Mouse (Mus musculus): ENCODE measurements around the gene Mbd3.

The Mbd3 gene

GRCm38 (mm10) chr10:80399191-80399972 is at the start of gene Mbd3:
Mbd3 (minus strand) TSS chr10:80399550.
- DNase-seq = peak; percentile 100

DNA sequence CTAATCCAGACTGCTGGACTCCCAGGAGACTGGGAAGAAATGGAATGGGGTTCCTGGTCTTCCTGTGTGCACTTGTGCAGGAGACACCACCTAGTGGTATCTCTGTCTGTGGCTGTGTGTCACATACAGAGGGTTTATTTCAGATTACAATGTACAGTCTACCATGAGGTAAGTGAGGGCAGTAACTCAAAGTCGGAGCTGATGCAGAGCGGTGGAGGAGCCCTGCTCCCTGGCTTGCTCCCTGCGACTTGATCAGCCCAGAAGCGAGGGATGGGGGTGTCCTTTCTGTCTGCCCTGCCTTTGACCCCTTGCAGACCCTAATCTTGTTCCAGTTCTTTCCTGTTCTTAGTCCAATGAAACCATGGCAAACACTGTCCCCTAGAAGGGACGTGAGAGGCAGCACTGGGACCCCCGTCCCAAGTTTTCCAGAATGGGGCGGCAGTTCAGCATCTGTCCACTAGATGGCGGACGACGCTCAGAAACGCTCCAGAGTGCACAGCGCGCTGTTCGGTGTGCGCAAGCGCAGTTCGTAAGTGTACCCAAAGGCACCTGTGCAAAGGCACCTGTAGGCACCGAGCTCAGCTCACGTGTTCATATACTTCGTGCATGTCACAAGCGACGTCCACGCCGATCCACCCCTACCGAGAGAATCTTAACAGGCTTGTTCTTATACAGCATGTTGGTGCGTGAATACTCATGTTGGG is 46.7 kb upstream of the Mbd3 start:
- DNase-seq = peak; percentile 84

- DNase-seq = no peak
These were observed 45.7 kb upstream of the Mbd3 start for GRCm38 (mm10) chr10:80445052-80445451.

DNA sequence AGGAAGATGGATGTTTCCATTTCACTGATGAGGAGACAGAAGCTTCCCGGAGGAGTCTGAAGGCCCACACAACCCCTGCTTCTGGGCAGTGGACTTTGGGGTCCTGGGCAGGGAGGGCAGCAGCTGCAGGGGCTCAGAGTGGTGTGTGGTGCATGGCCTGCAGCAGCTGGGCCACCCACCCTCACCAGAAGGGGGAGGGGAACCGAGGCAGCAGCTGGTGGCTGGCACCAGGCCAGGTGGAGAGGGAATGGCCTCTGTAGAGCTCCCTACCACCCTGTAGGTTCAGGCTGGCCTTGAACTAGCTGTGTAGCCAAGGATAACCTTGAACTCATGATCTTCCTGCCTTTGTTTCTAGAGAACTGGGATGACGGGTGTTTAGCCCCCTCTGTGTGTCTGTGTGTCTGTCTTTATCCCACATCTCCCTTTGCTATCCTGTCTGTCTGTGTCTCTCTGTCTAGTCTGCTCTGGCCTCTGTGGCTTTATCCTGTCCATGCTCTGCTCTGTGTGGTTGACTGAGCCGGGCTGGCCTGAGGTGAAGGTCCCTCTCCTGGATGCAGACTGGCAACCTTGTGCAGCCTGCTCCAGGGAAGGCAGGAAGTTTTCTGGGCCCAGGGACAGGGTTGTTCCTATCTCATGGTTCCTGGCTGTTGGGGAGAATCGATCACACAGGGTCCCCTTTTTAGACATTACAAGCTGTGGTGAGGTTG is 45.1 kb upstream of the Mbd3 start:
- DNase-seq = no peak

- DNase-seq = no peak
These were observed 44.4 kb upstream of the Mbd3 start for GRCm38 (mm10) chr10:80443575-80444278.

- no peak for DNase-seq
These were observed 43.6 kb upstream of the Mbd3 start for GRCm38 (mm10) chr10:80442989-80443388.

DNA sequence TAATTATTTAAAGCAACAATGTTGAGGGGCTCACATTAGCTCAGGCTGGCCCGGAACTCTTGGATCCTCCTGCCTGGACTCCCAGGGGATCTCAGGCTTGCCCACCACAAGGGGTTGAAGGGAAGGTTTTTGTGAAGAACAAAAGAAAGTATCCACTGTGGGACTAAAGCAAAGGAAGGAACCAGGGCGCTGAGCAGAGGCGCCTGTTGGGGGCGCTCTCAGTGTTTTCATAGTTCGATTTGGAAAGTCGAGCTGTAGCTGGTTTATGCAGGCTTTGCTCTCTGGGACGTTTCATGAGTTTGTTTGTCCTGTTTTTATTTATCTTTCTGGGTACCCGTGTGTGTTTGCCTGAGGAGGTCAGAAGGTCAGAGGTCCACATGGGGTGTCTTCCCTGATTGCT is 42.2 kb upstream of the Mbd3 start:
- DNase-seq = no peak

DNA sequence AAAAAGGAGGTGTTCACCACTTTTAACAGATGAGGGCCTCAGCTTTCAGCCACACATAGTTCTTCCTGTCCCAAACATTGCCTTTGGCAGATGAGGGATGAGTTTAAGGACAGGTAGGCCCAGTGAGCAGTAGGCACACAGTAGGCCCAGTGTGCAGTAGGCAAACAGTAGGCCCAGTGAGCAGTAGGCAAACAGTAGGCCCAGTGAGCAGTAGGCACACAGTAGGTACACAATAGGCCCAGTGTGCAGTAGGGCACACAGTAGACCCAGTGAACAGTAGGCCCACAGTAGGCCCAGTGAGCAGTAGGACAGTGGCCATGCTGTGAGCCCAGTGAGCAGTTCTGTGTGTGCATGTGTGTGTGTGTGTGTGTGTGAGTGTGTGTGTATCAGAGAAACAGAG is 40.7 kb upstream of the Mbd3 start:
- no peak for DNase-seq

GRCm38 (mm10) chr10:80437973-80438372 is 38.6 kb upstream of the Mbd3 start:
- no peak for DNase-seq

DNA sequence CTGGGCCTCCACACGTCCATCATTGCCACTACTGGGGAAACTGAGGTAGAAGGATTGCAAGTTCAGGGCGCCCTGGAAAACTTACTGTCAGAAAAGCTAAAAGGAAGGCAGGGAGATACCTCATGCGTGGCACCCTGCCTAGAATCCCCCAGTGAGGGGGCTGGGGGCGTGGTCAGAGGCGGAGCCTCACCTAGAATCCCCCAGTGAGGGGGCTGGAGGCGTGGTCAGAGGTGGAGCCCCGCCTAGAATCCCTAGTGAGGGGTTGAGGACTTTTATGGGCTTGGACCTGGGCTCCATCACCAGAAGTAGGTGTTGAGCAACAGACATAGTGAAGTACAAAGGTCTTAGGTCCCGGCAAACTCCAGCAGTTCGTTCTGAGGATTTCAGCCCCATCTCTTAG is 36.9 kb upstream of the Mbd3 start:
- DNase-seq = peak; percentile 59

- peak; percentile 42 for DNase-seq
These were observed 36.4 kb upstream of the Mbd3 start for GRCm38 (mm10) chr10:80435764-80436163.

GRCm38 (mm10) chr10:80434823-80435222 is 35.5 kb upstream of the Mbd3 start:
- no peak for DNase-seq

DNA sequence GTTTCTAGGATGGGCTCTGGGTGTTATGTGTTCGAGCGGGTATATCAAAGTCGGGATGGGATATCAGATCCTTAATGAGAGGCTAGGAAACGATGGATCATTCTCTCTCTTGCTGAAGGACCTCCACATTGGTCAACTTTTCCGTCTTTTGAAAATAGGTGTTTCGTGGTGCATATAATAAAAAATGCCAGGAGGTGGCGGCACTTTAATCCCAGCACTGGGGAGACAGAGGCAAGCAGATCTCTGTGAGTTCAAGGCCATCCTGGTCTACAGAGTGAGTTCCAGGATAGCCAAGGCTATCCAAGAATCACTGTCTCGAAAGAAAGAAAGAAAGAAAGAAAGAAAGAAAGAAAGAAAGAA is 34.9 kb upstream of the Mbd3 start:
- DNase-seq = no peak

DNA sequence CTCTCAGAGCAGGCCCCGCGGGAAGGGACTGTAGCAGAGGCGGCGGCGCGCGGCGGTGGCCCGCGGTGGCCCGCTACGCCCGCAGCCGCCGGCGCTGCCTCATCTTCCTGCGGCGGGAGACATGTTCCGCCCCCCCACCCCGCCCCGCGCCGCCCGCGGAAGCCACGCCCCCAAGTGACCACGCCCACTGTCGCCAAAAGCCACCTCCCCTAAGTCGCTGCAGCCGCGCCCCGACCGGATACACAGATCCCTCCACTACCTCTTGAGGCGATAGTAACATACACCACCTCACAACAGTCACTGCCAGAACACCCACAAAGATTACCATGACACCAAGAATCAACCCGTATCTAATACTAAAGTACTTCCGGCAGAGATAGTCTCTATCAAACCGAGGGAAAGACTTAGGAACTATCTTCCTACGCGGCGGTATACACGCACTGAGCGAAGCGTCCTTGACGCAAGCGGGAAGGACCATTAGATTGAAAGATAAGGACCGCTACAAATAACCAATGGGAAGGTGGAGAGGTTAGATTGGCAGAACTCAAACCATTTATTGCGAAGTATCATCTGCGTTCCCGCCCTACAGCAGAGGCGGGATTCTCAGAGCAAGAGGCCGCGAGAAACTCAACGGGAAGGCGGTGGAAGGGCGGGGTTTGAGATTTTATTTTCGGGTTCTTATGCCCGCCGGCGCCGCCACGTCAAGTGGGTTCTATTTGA is 34.3 kb upstream of the Mbd3 start, which contains the start of gene Tcf3:
Gene Tcf3 (minus strand): TSS at position 135 of the 720 bp plus-strand sequence.
- peak; percentile 99 for DNase-seq

GRCm38 (mm10) chr10:80432936-80433512 is 33.7 kb upstream of the Mbd3 start:
- peak; percentile 74 for DNase-seq

DNA sequence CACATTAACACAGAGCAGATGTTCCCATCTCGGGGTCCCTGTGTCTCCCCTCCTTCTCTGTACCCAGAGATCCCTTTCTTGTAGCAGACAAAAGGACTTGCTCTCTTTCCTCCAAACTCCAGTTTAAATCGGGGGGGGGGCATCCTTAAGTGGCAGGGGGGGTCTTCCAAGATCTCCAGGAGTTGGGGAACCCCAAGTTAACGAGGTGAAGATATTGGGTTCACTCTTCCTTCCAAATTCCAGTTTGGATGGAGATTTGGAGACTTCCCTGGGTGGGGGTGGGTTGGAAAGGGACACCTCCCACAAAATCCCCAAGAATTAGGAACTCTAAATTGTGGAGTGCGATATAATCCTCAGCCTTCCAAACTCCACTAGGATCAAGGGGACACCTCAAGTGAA is 33.0 kb upstream of the Mbd3 start:
- no peak for DNase-seq

DNA sequence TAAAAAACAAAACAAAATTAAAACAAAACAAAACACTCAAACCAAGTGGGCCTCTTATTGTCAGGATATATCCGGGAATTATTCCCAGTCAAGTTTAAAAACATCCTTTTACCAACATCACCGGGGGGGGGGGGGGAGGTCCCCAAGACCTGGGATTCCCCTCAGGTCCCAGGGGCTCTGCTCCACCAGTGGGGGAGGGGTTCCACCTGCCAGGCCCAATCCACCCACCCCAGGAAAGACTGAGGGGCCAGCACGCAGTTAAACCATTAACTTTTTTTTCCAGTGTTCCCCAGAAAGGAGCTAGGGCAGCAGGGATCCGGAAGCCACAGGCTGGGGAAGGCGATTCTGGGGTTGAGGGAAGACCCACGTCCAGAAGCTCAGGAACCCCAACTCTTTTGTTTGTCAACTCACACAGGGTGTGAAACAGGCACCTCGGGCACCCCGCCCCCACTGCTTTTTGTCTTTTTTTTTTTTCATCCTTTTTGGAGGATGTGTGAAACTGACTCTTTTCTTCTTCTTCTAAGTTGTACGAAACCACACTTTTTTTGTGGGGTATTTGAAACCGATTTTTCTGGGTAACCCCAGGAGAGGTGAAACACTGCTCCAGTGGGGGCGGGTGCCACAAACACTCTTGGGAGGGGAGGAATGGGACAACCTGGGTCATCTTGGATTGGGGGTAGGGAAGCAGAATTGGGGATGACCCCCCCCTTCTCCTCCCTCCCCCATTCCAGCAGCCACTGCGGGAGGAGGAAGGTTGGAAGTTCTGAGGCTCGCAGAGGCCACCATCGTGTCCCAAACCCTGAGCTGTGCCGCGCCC is 32.4 kb upstream of the Mbd3 start:
- peak; percentile 57 for DNase-seq

DNA sequence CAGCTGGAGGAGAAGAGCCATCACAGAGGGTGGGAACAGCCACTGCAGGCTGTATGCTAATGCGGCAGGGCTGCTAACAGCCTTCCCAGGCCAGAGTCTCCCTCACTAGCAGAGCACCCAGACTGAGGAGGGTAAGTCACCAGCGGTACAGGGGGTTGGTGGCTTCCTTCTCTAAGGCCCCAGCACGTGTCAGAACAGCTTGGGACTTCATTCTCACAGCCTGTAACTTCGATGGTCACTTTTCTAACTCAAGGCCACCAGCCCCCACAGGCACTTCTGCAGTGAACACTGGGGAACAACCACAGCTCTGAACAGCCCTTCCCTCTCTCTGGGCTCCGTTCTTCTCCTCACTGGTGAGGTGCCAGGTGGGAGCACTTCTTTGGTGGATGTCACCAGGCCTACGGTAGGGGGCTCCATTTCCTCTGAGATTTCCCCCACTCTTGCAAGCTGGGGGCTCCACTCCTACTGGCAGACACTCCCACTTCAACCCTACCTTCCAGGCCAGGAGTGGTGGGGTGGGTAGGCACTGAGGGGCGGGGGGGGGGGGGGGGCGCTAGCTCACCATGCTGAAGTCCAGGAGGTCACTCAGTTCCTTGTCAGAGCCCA is 31.1 kb upstream of the Mbd3 start:
- peak; percentile 30 for DNase-seq

DNA sequence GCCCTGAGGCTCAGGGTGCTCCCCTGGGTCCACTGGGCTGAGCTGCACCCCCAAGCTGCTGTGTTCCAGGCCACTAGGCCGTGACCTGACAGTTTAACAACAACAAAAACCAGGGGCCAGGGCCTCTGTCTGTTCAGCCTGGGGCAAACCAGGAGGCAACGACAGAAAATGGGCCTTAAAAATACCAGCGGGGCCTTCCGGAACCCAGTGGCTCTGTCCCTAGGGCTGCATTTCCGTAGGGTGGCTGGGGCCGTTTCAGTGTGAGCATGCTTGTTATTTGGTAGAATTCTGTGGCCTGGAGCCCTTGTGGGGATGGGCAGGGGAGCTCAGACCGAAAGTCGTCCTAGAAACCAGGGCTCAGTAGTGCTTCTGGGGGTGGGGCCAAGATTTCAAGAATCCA is 30.4 kb upstream of the Mbd3 start:
- DNase-seq = no peak

DNA sequence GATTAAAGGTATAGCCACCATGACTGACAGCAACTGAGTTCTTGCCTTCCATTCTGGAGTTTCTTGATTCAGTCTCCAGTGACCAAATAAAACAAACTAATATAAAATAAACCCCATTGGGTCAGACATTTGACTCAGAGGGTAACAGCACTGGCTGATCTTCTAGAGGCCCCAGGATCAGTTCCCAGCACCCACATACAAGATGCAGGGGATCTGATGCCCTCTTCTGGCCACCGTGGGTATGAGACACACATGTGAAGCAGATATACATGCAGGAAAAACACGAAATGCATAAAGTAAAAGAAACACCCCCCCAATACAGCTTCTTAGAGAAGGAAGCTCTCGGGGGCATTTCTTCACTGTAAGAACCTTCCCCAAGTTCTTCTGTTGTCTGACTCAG is 25.7 kb upstream of the Mbd3 start:
- DNase-seq = no peak

- DNase-seq = peak; percentile 29
These were observed 24.2 kb upstream of the Mbd3 start for GRCm38 (mm10) chr10:80423562-80423961.

Data from cerebellum, adult 9-10 months (tissue).